Mouse (Mus musculus) midbrain, embryonic 16.5 days (tissue): ENCODE measurements at regions not wholly inside any gene's neighbourhood (a gene's known extent, or its start where the extent isn't known, plus 50 kb on each side); places are given as distances from the start of the nearest gene placed in this dataset.
A peak's percentile ranks its signal among the peaks of the same experiment; 100 is the strongest.

Experiments
- ATAC-seq: fragments of 200-750 bp; cut with Nextera tagmentation; 2 replicates; pipeline ENCODE4 v1.8.0; 2017; ENCODE audit warnings: moderate TSS enrichment
- H3K27ac ChIP-seq: fragments of 300-500 bp; sonication (generic); 2 replicates; pipeline ENCODE4 v1.5.1; 2014; ENCODE audit warnings: mild to moderate bottlenecking, low read length, mixed read lengths
- H3K27me3 ChIP-seq: fragments of 300-500 bp; sonication (generic); 2 replicates; pipeline ENCODE4 v1.6.1; 2014; ENCODE audit warnings: low read depth, low read length, mixed read lengths; ENCODE audit not compliant: control insufficient read depth, insufficient read depth
- H3K36me3 ChIP-seq: fragments of 300-500 bp; sonication (generic); 2 replicates; pipeline ENCODE4 v1.6.1; 2014; ENCODE audit warnings: mild to moderate bottlenecking, low read length, moderate library complexity, mixed read lengths; ENCODE audit not compliant: control insufficient read depth, insufficient read depth
- H3K4me1 ChIP-seq: fragments of 300-500 bp; sonication (generic); 2 replicates; pipeline ENCODE4 v1.6.1; 2014; ENCODE audit warnings: mild to moderate bottlenecking, low read length, mixed read lengths; ENCODE audit not compliant: control insufficient read depth, insufficient read depth
- H3K4me2 ChIP-seq: fragments of 300-500 bp; sonication (generic); 2 replicates; pipeline ENCODE4 v1.6.1; 2014; ENCODE audit warnings: mild to moderate bottlenecking, low read length, mixed read lengths
- H3K4me3 ChIP-seq: fragments of 300-500 bp; sonication (generic); 2 replicates; pipeline ENCODE4 v1.5.1; 2014; ENCODE audit warnings: low read depth, mild to moderate bottlenecking, low read length, moderate library complexity, mixed read lengths
- H3K9ac ChIP-seq: fragments of 300-500 bp; sonication (generic); 2 replicates; pipeline ENCODE4 v1.6.1; 2014; ENCODE audit warnings: low read depth, low read length, mixed read lengths
- H3K9me3 ChIP-seq: fragments of 300-500 bp; sonication (generic); replicated peaks from 2 replicates; pipeline ENCODE4 v1.6.1; 2014; ENCODE audit warnings: mild to moderate bottlenecking, low read length, mixed read lengths; ENCODE audit not compliant: control insufficient read depth, poor library complexity, severe bottlenecking
- WGBS: fragments of 180-500 bp; shearing (Covaris S2); extraction: QIAGEN DNeasy Blood & Tissue Kit; methylation state at CpG from one replicate; pipeline ENCODE4 v1.1.7; 2014; 5-methylcytosine and 5-hydroxymethylcytosine counted together

DNA sequence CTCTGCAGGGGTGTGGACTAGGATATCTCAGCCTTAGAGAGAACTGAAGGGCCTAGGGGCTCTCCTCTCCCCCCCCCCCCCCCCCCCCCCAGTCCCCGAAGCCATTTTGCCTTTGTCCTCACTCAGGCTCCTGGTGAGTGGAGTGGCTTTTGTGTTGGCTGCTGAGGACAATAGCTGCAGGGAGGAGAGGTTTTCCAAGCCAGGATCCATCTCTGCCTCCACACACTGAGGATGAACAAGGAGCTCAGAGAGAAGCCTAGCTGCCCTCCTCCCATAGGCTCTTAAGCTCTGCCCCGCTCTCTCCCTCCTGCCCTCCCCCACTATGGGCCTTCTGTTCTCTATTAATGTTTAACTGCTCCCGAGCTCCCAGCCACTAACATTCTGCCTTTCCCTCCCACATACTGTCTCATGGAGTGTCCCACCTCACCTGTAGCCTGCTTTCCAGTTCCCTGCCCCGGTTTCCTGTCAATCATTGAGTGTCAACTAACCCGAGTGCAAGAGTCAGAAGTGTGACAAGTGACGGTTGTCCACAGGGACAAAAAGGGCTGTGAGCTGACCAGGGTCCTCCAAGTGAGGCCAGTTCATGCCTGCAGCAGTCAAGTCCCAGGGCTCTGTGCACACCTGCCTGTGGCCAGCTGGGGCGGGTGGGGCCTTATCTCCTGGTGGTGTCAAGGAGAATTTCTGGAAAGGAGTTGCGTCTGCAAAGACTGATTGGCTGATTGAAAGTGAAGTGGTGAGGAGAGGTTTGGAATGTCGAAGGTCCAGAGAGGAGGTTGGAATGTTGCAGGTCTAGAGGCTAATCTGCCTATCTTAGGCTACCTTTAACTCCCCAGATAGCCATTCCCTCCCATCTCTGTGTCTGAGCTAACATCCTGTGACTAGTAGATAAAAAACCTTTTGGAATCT, 165.1 kb upstream of the Rybp start:
- WGBS, result 49% methylated on average over 8 of the region's 9 CpGs

GRCm38 (mm10) chr6:100450108-100450507, 162.8 kb upstream of the Rybp start:
- 63% methylated on average over 6 of the region's 6 CpGs for WGBS
- Histone ChIP-seq H3K4me2 (no peak overlapping the region), H3K27me3 (no peaks in the 10 kb centered on the region), H3K9ac (no peak overlapping the region), H3K9me3 (no peaks in the 10 kb centered on the region), H3K4me1 (0 out of 2 replicates have a peak, but pooled peaks cover 3% of the 10 kb centered on the region), H3K36me3 (no peaks in the 10 kb centered on the region), H3K27ac (no peak overlapping the region), H3K4me3 (no peak overlapping the region)
- no peak; the same call in 1 of the 2 replicates for ATAC-seq

More for the DNA sequence above, 165.1 kb upstream of the Rybp start:
- no peak for ATAC-seq
- H3K27ac ChIP-seq, result no peak overlapping the region
- H3K9ac ChIP-seq, result no peak overlapping the region
- H3K27me3 ChIP-seq, result no peaks in the 10 kb centered on the region
- H3K4me3 ChIP-seq, result no peak overlapping the region
- no peaks in the 10 kb centered on the region for H3K36me3 ChIP-seq
- H3K9me3 ChIP-seq, result no peaks in the 10 kb centered on the region
- H3K4me1 ChIP-seq, result 0 out of 2 replicates have a peak, but pooled peaks cover 1% of the 10 kb centered on the region
- H3K4me2 ChIP-seq, result no peak overlapping the region

DNA sequence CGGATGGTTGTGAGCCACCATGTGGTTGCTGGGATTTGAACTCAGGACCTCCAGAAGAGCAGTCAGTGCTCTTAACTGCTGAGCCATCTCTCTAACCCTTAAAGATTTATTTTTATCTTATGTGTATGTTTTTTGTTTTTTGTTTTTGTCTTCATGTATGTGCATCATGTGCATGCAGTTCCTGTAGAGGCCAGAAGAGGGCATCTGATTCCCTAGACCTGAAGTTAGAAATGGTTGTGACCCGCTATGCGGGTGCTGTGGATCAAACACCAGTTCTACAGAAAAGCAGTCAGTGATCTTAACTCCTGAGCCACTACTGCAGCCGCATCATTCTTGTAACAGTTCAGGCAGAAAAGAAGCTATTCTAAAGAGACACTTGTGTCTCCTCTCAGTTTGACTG, 161.8 kb upstream of the Rybp start:
- Histone ChIP-seq H3K36me3 (no peaks in the 10 kb centered on the region), H3K4me1 (0 out of 2 replicates have a peak, but pooled peaks cover 3% of the 10 kb centered on the region), H3K9ac (no peak overlapping the region), H3K4me2 (no peak overlapping the region), H3K9me3 (no peaks in the 10 kb centered on the region), H3K4me3 (no peak overlapping the region), H3K27me3 (no peaks in the 10 kb centered on the region), H3K27ac (no peak overlapping the region)
- no peak for ATAC-seq
- 97% methylated on average over 4 of the region's 4 CpGs for WGBS

DNA sequence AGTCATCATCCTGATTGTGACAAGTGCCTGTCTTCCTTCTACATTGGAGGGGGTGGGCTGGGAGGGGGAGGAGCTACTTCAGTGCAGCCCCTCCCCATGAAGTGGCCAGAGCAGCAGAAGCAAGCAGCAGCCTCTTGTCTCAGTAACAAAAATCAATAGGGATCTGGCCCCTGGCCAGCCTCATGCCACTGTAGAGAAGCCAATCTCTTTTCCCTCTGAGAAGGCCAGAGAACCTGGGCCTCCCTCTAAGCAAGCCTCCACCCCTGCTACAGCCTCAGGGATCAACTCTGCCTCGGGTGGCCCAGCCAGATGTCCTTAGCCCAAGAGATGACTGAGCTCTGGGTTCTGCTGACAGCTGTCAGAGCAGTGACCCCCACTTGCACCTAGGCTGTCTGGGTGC, 159.9 kb upstream of the Rybp start:
- H3K9ac ChIP-seq, result no peak overlapping the region
- H3K27me3 ChIP-seq, result no peaks in the 10 kb centered on the region
- 39% methylated on average over 1 of the region's 1 CpGs for WGBS
- 0 out of 2 replicates have a peak, but pooled peaks cover 3% of the 10 kb centered on the region for H3K4me1 ChIP-seq
- H3K4me3 ChIP-seq, result no peak overlapping the region
- H3K36me3 ChIP-seq, result no peaks in the 10 kb centered on the region
- ATAC-seq, result no peak
- H3K27ac ChIP-seq, result no peak overlapping the region
- H3K4me2 ChIP-seq, result no peak overlapping the region
- no peaks in the 10 kb centered on the region for H3K9me3 ChIP-seq

DNA sequence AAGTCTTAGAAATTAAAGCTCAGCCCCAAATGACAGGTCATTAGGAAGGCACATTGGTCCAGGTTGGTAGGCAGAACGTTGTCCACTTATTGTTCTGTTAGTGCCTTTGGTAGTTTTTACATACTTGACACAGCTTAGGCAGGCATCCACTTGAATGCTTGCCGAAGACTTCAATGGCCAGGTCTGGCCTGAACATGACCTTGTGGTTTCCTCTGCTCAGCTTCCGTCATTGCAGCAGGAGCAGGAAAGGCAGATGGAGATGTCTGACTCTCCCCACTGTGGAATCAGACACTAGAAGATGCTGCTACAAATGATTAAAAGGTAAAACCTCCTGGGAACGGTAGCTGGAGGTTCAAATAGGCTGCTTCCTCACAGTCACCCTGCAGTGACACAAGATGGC, 159.5 kb upstream of the Rybp start:
- Histone ChIP-seq H3K4me1 (0 out of 2 replicates have a peak, but pooled peaks cover 3% of the 10 kb centered on the region), H3K4me2 (no peak overlapping the region), H3K9me3 (no peaks in the 10 kb centered on the region), H3K27ac (no peak overlapping the region), H3K27me3 (no peaks in the 10 kb centered on the region), H3K9ac (no peak overlapping the region), H3K4me3 (no peak overlapping the region), H3K36me3 (no peaks in the 10 kb centered on the region)
- no peak for ATAC-seq
- 58% methylated on average over 4 of the region's 4 CpGs for WGBS

DNA sequence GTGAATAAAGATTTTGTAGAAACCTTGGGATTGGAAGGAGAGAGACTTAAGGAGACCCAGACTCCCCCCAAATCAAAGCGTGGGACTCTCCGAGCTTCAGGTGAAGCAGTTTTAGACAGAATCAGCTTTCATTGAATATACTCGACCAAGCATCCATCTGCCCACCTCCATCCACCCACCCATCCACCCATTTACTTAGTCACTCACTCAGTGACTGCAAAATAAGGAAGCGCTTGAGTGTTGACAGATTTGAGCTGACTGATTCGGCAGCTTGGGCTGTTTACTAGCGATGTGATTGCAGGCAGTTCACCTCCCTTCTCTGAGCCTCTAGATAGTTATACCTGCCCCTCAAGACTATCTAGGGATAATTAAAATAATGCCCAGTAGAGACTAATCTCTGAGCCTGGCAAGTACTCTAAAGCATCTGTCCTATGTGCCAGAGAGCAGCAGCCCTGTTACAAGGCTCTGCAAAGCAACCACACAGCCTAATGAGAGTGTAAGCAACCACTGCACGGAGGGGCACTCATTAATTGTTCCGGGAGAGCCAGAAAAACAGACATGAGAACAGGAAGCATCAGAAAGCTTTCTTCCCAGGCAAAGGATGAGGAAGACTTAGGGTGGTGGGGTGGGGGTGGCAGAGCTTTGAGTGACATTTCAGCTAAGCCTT, 151.9 kb upstream of the Rybp start:
- Histone ChIP-seq H3K27ac (0 out of 2 replicates have a peak overlapping the region, but pooled peaks have one; percentile 15), H3K27me3 (peaks cover 10% of the 10 kb centered on the region), H3K36me3 (no peaks in the 10 kb centered on the region), H3K9me3 (no peaks in the 10 kb centered on the region), H3K4me3 (peak overlapping the region; percentile 31), H3K9ac (peak overlapping the region; percentile 35), H3K4me1 (peaks cover 11% of the 10 kb centered on the region), H3K4me2 (peak overlapping the region; percentile 61)
- peak; percentile 41 for ATAC-seq
- WGBS, result 9% methylated on average over 8 of the region's 8 CpGs

DNA sequence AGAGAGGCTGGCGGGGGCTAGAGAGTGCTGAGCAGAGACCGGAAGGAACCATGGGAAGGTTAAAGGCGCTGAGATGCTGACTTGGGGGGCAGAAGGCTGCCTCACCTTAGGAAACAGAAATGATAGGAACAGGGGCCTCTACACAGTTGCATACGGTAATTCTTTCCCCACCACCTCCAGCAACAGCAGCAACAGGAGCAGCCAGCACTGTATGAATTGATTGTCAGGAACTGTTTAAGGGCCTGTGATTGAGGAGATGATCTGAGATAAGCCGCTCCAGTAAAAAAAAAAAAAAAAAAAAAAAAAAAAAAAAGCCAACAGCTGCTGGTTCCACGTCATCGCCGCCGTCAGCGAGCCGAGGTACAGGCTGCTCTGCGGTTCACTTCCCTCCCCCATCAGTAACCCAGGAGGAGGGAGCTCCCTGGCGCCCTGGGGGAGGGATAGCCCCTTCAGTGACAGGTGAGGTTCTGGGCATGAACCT, 151.3 kb upstream of the Rybp start:
- WGBS, result 0% methylated on average over 13 of the region's 13 CpGs
- Histone ChIP-seq H3K9me3 (no peaks in the 10 kb centered on the region), H3K4me2 (peak overlapping the region; percentile 61), H3K9ac (peak overlapping the region; percentile 39), H3K27ac (peak overlapping the region; percentile 43; the same call in 1 of the 2 replicates), H3K4me1 (peaks cover 11% of the 10 kb centered on the region), H3K36me3 (no peaks in the 10 kb centered on the region), H3K27me3 (peaks cover 10% of the 10 kb centered on the region), H3K4me3 (peak overlapping the region; percentile 31)
- peak; percentile 83 for ATAC-seq

DNA sequence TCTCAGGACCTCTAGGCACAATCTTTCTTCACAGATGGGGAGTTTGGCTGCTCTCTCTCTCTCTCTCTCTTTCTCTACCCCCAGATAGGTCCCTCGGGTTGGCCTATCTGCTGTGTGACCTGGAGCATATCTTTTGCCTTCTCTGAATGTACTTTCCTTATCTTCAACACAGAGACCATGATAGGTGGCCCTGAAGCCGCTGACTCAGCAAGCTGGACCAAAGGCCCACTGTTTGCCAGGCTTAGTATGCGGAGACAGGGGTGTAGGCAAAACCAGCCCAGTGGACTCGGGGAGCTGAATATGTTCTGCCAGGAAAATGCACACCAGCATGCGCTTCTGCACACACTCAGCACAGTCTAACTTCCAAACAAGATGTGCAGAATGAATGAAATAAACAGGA, 150.7 kb upstream of the Rybp start:
- H3K9ac ChIP-seq, result peak overlapping the region; percentile 39; the same call in 1 of the 2 replicates
- peaks cover 14% of the 10 kb centered on the region for H3K4me1 ChIP-seq
- H3K9me3 ChIP-seq, result no peaks in the 10 kb centered on the region
- H3K4me3 ChIP-seq, result no peak overlapping the region
- no peaks in the 10 kb centered on the region for H3K36me3 ChIP-seq
- H3K4me2 ChIP-seq, result peak overlapping the region; percentile 61
- no peak for ATAC-seq
- H3K27me3 ChIP-seq, result peaks cover 10% of the 10 kb centered on the region
- no peak overlapping the region for H3K27ac ChIP-seq
- WGBS, result 42% methylated on average over 5 of the region's 5 CpGs

DNA sequence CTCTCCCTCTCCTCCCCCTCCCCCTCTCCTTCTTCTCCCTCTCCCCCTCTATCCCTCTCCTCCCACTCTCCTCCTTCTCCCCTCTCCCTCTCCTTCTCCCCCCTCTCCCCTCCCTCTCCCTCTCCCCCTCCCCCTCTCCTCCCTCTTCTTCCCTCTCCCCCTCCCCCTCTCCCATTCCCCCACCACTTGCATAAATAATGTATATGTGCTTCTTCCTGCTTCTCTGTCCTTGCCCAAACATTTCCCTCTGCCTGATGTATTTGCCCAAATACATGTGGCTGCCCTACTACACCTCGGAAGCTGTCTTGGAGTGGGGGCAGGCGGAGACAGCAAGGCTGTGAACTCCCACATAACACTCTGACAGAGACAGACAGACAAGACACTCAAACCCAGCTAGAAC, 149.2 kb upstream of the Rybp start:
- 69% methylated on average over 2 of the region's 2 CpGs for WGBS
- H3K4me1 ChIP-seq, result peaks cover 19% of the 10 kb centered on the region
- H3K36me3 ChIP-seq, result no peaks in the 10 kb centered on the region
- ATAC-seq, result no peak
- no peak overlapping the region for H3K27ac ChIP-seq
- H3K4me2 ChIP-seq, result no peak overlapping the region
- H3K9ac ChIP-seq, result no peak overlapping the region
- peaks cover 10% of the 10 kb centered on the region for H3K27me3 ChIP-seq
- no peak overlapping the region for H3K4me3 ChIP-seq
- no peaks in the 10 kb centered on the region for H3K9me3 ChIP-seq
